ENCODE assay signal across 8 mouse cellular contexts in the genomic region with DNA sequence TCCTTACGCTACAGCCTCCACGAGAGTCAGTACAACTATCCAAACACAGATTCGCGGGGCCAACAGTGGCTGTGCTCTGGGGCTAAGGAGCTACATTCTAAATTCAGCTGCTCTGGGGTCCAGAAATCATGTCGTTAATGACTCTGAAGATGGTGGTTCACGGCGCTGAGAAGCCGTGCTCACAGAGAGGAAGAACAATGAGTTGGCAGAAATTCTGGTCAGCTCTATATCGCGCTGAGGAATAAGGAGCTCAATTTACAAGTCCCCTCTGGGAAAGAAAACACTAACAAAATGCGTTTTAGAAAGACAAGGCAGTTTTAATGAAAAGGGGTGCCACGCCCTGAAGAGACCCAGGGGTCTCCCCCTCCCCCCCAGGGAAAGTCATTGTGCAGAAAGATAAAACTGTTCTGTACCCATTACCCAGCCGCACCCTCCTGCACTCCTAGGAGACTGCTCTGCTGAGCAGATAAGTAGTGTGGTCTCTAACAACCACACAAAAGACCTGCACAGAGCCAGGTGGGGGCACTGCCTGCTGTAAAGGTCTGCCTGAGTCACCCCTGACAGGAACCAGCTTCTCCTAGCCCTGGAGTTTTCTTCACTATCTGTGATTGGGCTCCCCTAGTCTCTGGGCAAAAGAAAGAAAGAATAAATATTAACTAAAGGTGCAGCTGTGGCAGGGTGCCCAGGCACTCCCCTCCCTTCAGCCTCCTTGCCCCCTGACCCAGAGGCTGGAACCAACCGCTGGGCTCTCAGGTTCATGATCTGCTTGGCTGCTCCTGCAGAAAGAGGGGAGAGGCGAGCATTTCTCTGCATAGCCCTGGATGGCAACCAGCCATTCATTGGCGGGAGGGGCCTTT. TPM values are rescaled to one million over a fixed set of nuclear protein-coding genes. Genes with fewer than 3 reads are reported as not detected.
A peak's percentile ranks its signal among the peaks of the same experiment; 100 is the strongest.
DNase-seq lines count a peak whose midpoint lies in the region.

No protein-coding gene starts in this region.

- intact Hi-C loops in gastrocnemius, postnatal 36 days (cut with DNase I), result no loop called here

- DNase-seq in 416B (ENCODE audit: low read depth), result peak; percentile 80
- peak; percentile 99 for DNase-seq in MEL-GATA-1-ER (ENCODE audit: extremely low read depth, low read depth)
- DNase-seq in kidney, adult 18-20 months, result peak; percentile 92
- peak; percentile 69 for DNase-seq in lung, postnatal 10 days
- peak; percentile 61 for DNase-seq in thymus, postnatal 4 days
- no peak for DNase-seq in gastrocnemius, postnatal 36 days
- DNase-seq in gastrocnemius, postnatal 25 days, result no peak
- DNase-seq in testis, postnatal 10 days (ENCODE audit: low spot score), result no peak

RNA-seq across cellular contexts. Expression of a gene that starts 26.0 kb away (rescaled TPM):
- not detected for total RNA-seq in gastrocnemius, postnatal 36 days (2021)
- total RNA-seq in gastrocnemius, postnatal 25 days (2021), result not detected

RNA-seq across cellular contexts. Expression of a gene that starts 26.5 kb away (rescaled TPM):
- total RNA-seq in gastrocnemius, postnatal 36 days (2021), result 10 to 100 TPM in 1 of 2 experiments, 1 to 10 TPM in 1; 6.3 to 10.2 TPM
- 10 to 100 TPM; 17.0 to 23.6 TPM for total RNA-seq in gastrocnemius, postnatal 25 days (2021)

Comparison
In these comparisons a context has a peak if more than half of its experiments do, and no peak if none do; other contexts are left out.
1. DNase-seq: peak in 416B (single experiment), MEL-GATA-1-ER (single experiment), kidney, adult 18-20 months (single experiment), lung, postnatal 10 days (single experiment) and thymus, postnatal 4 days (single experiment); none in gastrocnemius, postnatal 36 days (0 of 2), gastrocnemius, postnatal 25 days (single experiment) and testis, postnatal 10 days (single experiment).